Comparison of ENCODE assay signal across 27 mouse cellular contexts in the genomic region with DNA sequence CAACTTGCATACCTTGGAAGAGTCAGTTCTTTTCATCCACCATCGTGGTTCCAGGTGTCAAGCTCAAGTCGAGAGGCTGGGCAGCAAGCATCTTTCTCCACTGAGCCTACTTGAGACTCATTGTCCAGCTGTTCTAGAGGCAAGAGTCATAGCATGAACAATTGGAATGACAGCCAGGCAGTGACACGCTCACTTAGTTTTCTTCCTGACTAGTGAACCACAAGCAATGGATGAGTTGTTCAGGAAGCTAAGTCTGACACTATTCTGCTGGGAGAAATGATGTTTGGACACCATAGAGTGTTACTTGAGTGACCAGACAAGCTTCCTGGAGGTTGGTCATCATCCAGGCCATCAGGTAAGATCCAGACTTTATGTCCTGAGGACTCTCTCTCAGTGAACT. TPM values are rescaled to one million over a fixed set of nuclear protein-coding genes. Genes with fewer than 3 reads are reported as not detected.
A peak's percentile ranks its signal among the peaks of the same experiment; 100 is the strongest.
DNase-seq lines count a peak whose midpoint lies in the region; ATAC-seq and TF ChIP-seq lines count a peak whose summit lies in the region.
"Had no signal": no experiment of that assay in that cellular context is flagged by ENCODE, and none has a peak within 500 bp of the region (broad histone marks: within the 10 kb centered on the region; RNA-seq: fewer than 3 reads in every experiment).

No protein-coding gene starts in this region.

- DNase-seq in forebrain, embryonic 10.5 days (ENCODE audit: extremely low spot score, low spot score) = no peak
- peak; percentile 11 for DNase-seq in 3T3-L1 (ENCODE audit: low read depth, low spot score)
- DNase-seq in brain, embryonic 14.5 days (ENCODE audit: low read depth) = peak; percentile 13
- no peak for DNase-seq in cerebellum, adult 2 months
- no peak for DNase-seq in urinary bladder, postnatal 10 days (ENCODE audit: low spot score)
- DNase-seq: adrenal gland, adult 8-10 months; adrenal gland, postnatal 25 days; cerebellum, adult 18-20 months; cerebellum, adult 9-11 months; cerebellum, postnatal 25 days; gastrocnemius, postnatal 10 days; gastrocnemius, postnatal 36 days; heart, adult 2 months; heart, postnatal 14 days; heart, postnatal 4 days had no signal

- H3K4me1 ChIP-seq in forebrain, embryonic 15.5 days = no peaks in the 10 kb centered on the region
- H3K4me1 ChIP-seq in forebrain, embryonic 10.5 days = no peaks in the 10 kb centered on the region
- no peaks in the 10 kb centered on the region for H3K4me1 ChIP-seq in cerebellum, adult 2 months (ENCODE audit: control insufficient read depth, insufficient read depth, low read length)
- H3K4me1 ChIP-seq: embryonic facial prominence, embryonic 15.5 days; forebrain, embryonic 12.5 days; heart, embryonic 10.5 days; heart, embryonic 13.5 days had no signal

- TF ChIP-seq CTCF in brain, embryonic 14.5 days (IDR thresholded peaks at IDR 0.05; ENCODE audit: borderline replicate concordance, extremely low read depth, insufficient read depth, insufficient read length) = no peak
- no peak for TF ChIP-seq CTCF in cerebellum, adult 2 months (IDR thresholded peaks at IDR 0.05; ENCODE audit: borderline replicate concordance, insufficient read depth, low read depth, low read length)

- H3K27ac ChIP-seq in forebrain, embryonic 15.5 days (replicated peaks) = 0 out of 2 replicates have a peak overlapping the region, but pooled peaks have one; percentile 35
- H3K27ac ChIP-seq in forebrain, embryonic 10.5 days = no peak overlapping the region
- no peak overlapping the region for H3K27ac ChIP-seq in cerebellum, adult 2 months (ENCODE audit: insufficient read depth, low read length)
- H3K27ac ChIP-seq: embryonic facial prominence, embryonic 15.5 days; forebrain, embryonic 12.5 days; heart, adult 2 months; heart, embryonic 10.5 days; heart, embryonic 13.5 days; hindbrain, embryonic 14.5 days; hindbrain, postnatal 0 days had no signal

- H3K27me3 ChIP-seq in forebrain, embryonic 15.5 days = no peaks in the 10 kb centered on the region
- H3K27me3 ChIP-seq in forebrain, embryonic 10.5 days (ENCODE audit: poor library complexity, severe bottlenecking) = no peaks in the 10 kb centered on the region
- no peaks in the 10 kb centered on the region for H3K27me3 ChIP-seq in cerebellum, adult 2 months (ENCODE audit: control insufficient read depth, insufficient read depth, low read length)
- H3K27me3 ChIP-seq: embryonic facial prominence, embryonic 15.5 days; forebrain, embryonic 12.5 days; heart, embryonic 13.5 days had no signal

- 69% methylated on average over 3 of the region's 3 CpGs for WGBS in forebrain, embryonic 15.5 days
- 77% methylated on average over 3 of the region's 3 CpGs for WGBS in forebrain, embryonic 10.5 days
- WGBS in cerebellum, adult 2 months = 11% methylated on average over 3 of the region's 3 CpGs

- TF ChIP-seq POLR2A in brain, embryonic 14.5 days (IDR thresholded peaks at IDR 0.05; ENCODE audit: borderline replicate concordance, extremely low read depth, insufficient read depth, insufficient read length, poor library complexity, severe bottlenecking) = no peak
- no peak for TF ChIP-seq POLR2A in cerebellum, adult 2 months (IDR thresholded peaks at IDR 0.05; ENCODE audit: borderline replicate concordance, insufficient read depth, low read length)

- no peak overlapping the region for H3K4me3 ChIP-seq in forebrain, embryonic 15.5 days
- H3K4me3 ChIP-seq in forebrain, embryonic 10.5 days = no peak overlapping the region
- no peak overlapping the region for H3K4me3 ChIP-seq in cerebellum, adult 2 months (replicated peaks; ENCODE audit: insufficient read depth, low read depth, low read length)
- H3K4me3 ChIP-seq: embryonic facial prominence, embryonic 15.5 days; forebrain, embryonic 12.5 days; heart, adult 2 months; heart, embryonic 10.5 days; heart, embryonic 13.5 days had no signal

- no peak for ATAC-seq in forebrain, embryonic 15.5 days (replicated peaks)
- ATAC-seq: activated CD4-positive, CD25-positive, alpha-beta regulatory T cell, adult 4 months; CD4-positive, CD25-positive, alpha-beta regulatory T cell, adult 4 months; forebrain, embryonic 16.5 days; hindbrain, postnatal 0 days; inflammation-experienced regulatory T-cells, adult 6 months; intestine, embryonic 16.5 days had no signal

- H3K9ac ChIP-seq in forebrain, embryonic 15.5 days (replicated peaks) = no peak overlapping the region
- H3K9ac ChIP-seq: embryonic facial prominence, embryonic 15.5 days; forebrain, embryonic 12.5 days; heart, embryonic 13.5 days; hindbrain, embryonic 14.5 days had no signal

- no peaks in the 10 kb centered on the region for H3K36me3 ChIP-seq in forebrain, embryonic 15.5 days
- H3K36me3 ChIP-seq in forebrain, embryonic 10.5 days (replicated peaks) = no peaks in the 10 kb centered on the region
- H3K36me3 ChIP-seq: embryonic facial prominence, embryonic 15.5 days; forebrain, embryonic 12.5 days; heart, embryonic 10.5 days; heart, embryonic 13.5 days had no signal

- no peaks in the 10 kb centered on the region for H3K9me3 ChIP-seq in forebrain, embryonic 15.5 days
- H3K9me3 ChIP-seq in forebrain, embryonic 10.5 days = no peaks in the 10 kb centered on the region
- H3K9me3 ChIP-seq: embryonic facial prominence, embryonic 15.5 days; forebrain, embryonic 12.5 days; heart, embryonic 10.5 days; heart, embryonic 13.5 days had no signal

- H3K4me2 ChIP-seq in forebrain, embryonic 15.5 days (replicated peaks) = no peak overlapping the region
- H3K4me2 ChIP-seq: embryonic facial prominence, embryonic 15.5 days; forebrain, embryonic 12.5 days; heart, embryonic 13.5 days; hindbrain, embryonic 14.5 days had no signal

RNA-seq across cellular contexts. Expression of a gene that starts 24.0 kb away (rescaled TPM):
- 11.4 TPM in 2 replicates for polyA plus RNA-seq in forebrain, embryonic 15.5 days (2015; fragmentation: Nextera tagmentation; extraction: Ambion mirVana)
- polyA plus RNA-seq in forebrain, embryonic 10.5 days (2016; fragmentation: Nextera tagmentation; extraction: Ambion mirVana) = 15.9 and 17.0 TPM in 2 replicates
- polyA plus RNA-seq in brain, embryonic 14.5 days (2012; rRNA removed) = 3.6 and 4.1 TPM in 2 replicates
- polyA plus RNA-seq in cerebellum, adult 2 months (2012; rRNA removed) = 3.9 and 4.3 TPM in 2 replicates

Comparison
In these comparisons a context has a peak if more than half of its experiments do, and no peak if none do; other contexts are left out.
1. DNase-seq: peak in 3T3-L1 (single experiment) and brain, embryonic 14.5 days (single experiment); none in forebrain, embryonic 10.5 days (single experiment), cerebellum, adult 2 months (0 of 2) and urinary bladder, postnatal 10 days (single experiment).